Comparison of ENCODE assay signal across 23 mouse cellular contexts in the genomic region with DNA sequence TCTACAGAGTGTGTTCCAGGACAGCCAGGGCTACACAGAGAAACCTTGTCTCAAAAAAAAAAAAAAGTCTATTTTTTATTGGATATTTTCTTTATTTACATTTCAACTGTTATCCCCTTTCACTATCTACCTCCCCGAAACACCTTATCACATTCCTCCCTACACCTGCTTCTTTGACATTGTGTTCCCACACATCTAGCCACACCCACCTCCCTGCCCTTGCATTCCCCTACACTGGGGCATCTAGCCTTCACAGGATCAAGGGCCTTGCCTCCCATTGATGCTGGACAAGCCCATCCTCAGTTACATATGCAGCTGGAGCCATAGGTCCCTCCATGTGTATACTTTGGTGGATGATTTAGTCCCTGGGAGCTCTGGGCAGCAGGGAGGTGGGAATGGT. TPM values are rescaled to one million over a fixed set of nuclear protein-coding genes. Genes with fewer than 3 reads are reported as not detected.
DNase-seq lines count a peak whose midpoint lies in the region; ATAC-seq and TF ChIP-seq lines count a peak whose summit lies in the region.
"Had no signal": no experiment of that assay in that cellular context is flagged by ENCODE, and none has a peak within 500 bp of the region (broad histone marks: within the 10 kb centered on the region; RNA-seq: fewer than 3 reads in every experiment).

No protein-coding gene starts in this region.

- WGBS in intestine, embryonic 15.5 days = 69% methylated on average over 1 of the region's 1 CpGs
- WGBS in intestine, embryonic 16.5 days = 78% methylated on average over 1 of the region's 1 CpGs
- WGBS in stomach, embryonic 16.5 days = 68% methylated on average over 1 of the region's 1 CpGs
- 62% methylated on average over 1 of the region's 1 CpGs for WGBS in stomach, postnatal 0 days

- DNase-seq in stomach, postnatal 0 days (ENCODE audit: low spot score) = no peak
- DNase-seq: adrenal gland, adult 2 months; adrenal gland, postnatal 10 days; adrenal gland, postnatal 25 days; cerebellum, adult 11 months; cerebellum, adult 18-20 months; cerebellum, adult 8-10 months; cerebellum, adult 9-11 months; cerebellum, postnatal 14 days; cerebellum, postnatal 36 days; embryo, embryonic 11 days had no signal

- no peaks in the 10 kb centered on the region for H3K36me3 ChIP-seq in intestine, embryonic 15.5 days
- H3K36me3 ChIP-seq in intestine, embryonic 16.5 days (ENCODE audit: control insufficient read depth, insufficient read depth, low read length) = no peaks in the 10 kb centered on the region
- no peaks in the 10 kb centered on the region for H3K36me3 ChIP-seq in stomach, embryonic 16.5 days (ENCODE audit: control insufficient read depth, insufficient read depth, low read length)
- H3K36me3 ChIP-seq in stomach, postnatal 0 days (ENCODE audit: control insufficient read depth, insufficient read depth, low read length) = no peaks in the 10 kb centered on the region
- H3K36me3 ChIP-seq: embryonic facial prominence, embryonic 13.5 days; embryonic facial prominence, embryonic 15.5 days; forebrain, embryonic 10.5 days; forebrain, embryonic 15.5 days had no signal

- no peak for TF ChIP-seq CTCF in stomach, postnatal 0 days (IDR thresholded peaks at IDR 0.05; ENCODE audit: low read depth)

- no peaks in the 10 kb centered on the region for H3K27me3 ChIP-seq in intestine, embryonic 15.5 days (replicated peaks)
- H3K27me3 ChIP-seq in intestine, embryonic 16.5 days (replicated peaks; ENCODE audit: control insufficient read depth, insufficient read depth, low read length) = no peaks in the 10 kb centered on the region
- H3K27me3 ChIP-seq in stomach, embryonic 16.5 days (ENCODE audit: control insufficient read depth, insufficient read depth, low read length) = no peaks in the 10 kb centered on the region
- no peaks in the 10 kb centered on the region for H3K27me3 ChIP-seq in stomach, postnatal 0 days (ENCODE audit: control insufficient read depth, insufficient read depth, low read length)
- H3K27me3 ChIP-seq: embryonic facial prominence, embryonic 13.5 days; embryonic facial prominence, embryonic 15.5 days; forebrain, embryonic 13.5 days; forebrain, embryonic 15.5 days had no signal

- H3K9ac ChIP-seq in intestine, embryonic 15.5 days = no peak overlapping the region
- H3K9ac ChIP-seq in intestine, embryonic 16.5 days (ENCODE audit: low read depth, low read length) = no peak overlapping the region
- H3K9ac ChIP-seq in stomach, embryonic 16.5 days (ENCODE audit: low read length) = no peak overlapping the region
- no peak overlapping the region for H3K9ac ChIP-seq in stomach, postnatal 0 days (ENCODE audit: low read length)
- H3K9ac ChIP-seq: embryonic facial prominence, embryonic 13.5 days; embryonic facial prominence, embryonic 15.5 days; forebrain, embryonic 13.5 days; forebrain, embryonic 15.5 days had no signal

- no peak overlapping the region for H3K4me2 ChIP-seq in intestine, embryonic 15.5 days (replicated peaks)
- H3K4me2 ChIP-seq in intestine, embryonic 16.5 days (ENCODE audit: low read depth, low read length) = no peak overlapping the region
- no peak overlapping the region for H3K4me2 ChIP-seq in stomach, embryonic 16.5 days (ENCODE audit: low read depth, low read length)
- H3K4me2 ChIP-seq in stomach, postnatal 0 days (replicated peaks; ENCODE audit: low read depth) = no peak overlapping the region
- H3K4me2 ChIP-seq: embryonic facial prominence, embryonic 13.5 days; embryonic facial prominence, embryonic 15.5 days; forebrain, embryonic 13.5 days; forebrain, embryonic 15.5 days had no signal

- H3K4me1 ChIP-seq in intestine, embryonic 15.5 days (replicated peaks) = no peaks in the 10 kb centered on the region
- no peaks in the 10 kb centered on the region for H3K4me1 ChIP-seq in intestine, embryonic 16.5 days (ENCODE audit: control insufficient read depth, insufficient read depth, low read length)
- H3K4me1 ChIP-seq in stomach, embryonic 16.5 days (ENCODE audit: control insufficient read depth, insufficient read depth, low read length) = no peaks in the 10 kb centered on the region
- no peaks in the 10 kb centered on the region for H3K4me1 ChIP-seq in stomach, postnatal 0 days (replicated peaks; ENCODE audit: control insufficient read depth, insufficient read depth)
- H3K4me1 ChIP-seq: embryonic facial prominence, embryonic 13.5 days; embryonic facial prominence, embryonic 15.5 days; forebrain, embryonic 10.5 days; forebrain, embryonic 13.5 days; forebrain, embryonic 15.5 days had no signal

- H3K9me3 ChIP-seq in intestine, embryonic 15.5 days = no peaks in the 10 kb centered on the region
- H3K9me3 ChIP-seq in intestine, embryonic 16.5 days (ENCODE audit: control insufficient read depth, low read length) = no peaks in the 10 kb centered on the region
- no peaks in the 10 kb centered on the region for H3K9me3 ChIP-seq in stomach, embryonic 16.5 days (replicated peaks; ENCODE audit: control insufficient read depth, low read length)
- no peaks in the 10 kb centered on the region for H3K9me3 ChIP-seq in stomach, postnatal 0 days (ENCODE audit: control insufficient read depth, low read length)
- H3K9me3 ChIP-seq: embryonic facial prominence, embryonic 13.5 days; embryonic facial prominence, embryonic 15.5 days; forebrain, embryonic 10.5 days; forebrain, embryonic 13.5 days; forebrain, embryonic 15.5 days had no signal

- 0 out of 2 replicates have a peak, but pooled peaks have one; percentile 23 for ATAC-seq in intestine, embryonic 15.5 days
- no peak for ATAC-seq in intestine, embryonic 16.5 days
- ATAC-seq in stomach, embryonic 16.5 days (ENCODE audit: insufficient read depth, low FRiP score) = peak; percentile 56; the same call in 1 of the 2 replicates
- ATAC-seq in stomach, postnatal 0 days (ENCODE audit: low FRiP score, low TSS enrichment) = no peak
- ATAC-seq: forebrain, embryonic 13.5 days; forebrain, embryonic 15.5 days had no signal

- H3K4me3 ChIP-seq in intestine, embryonic 15.5 days (replicated peaks) = no peak overlapping the region
- no peak overlapping the region for H3K4me3 ChIP-seq in intestine, embryonic 16.5 days (ENCODE audit: low read length)
- no peak overlapping the region for H3K4me3 ChIP-seq in stomach, embryonic 16.5 days (replicated peaks; ENCODE audit: low read length)
- H3K4me3 ChIP-seq in stomach, postnatal 0 days (ENCODE audit: low read depth, low read length) = no peak overlapping the region
- H3K4me3 ChIP-seq: embryonic facial prominence, embryonic 13.5 days; embryonic facial prominence, embryonic 15.5 days; erythroblast, embryonic 14.5 days; forebrain, embryonic 10.5 days; forebrain, embryonic 13.5 days; forebrain, embryonic 15.5 days had no signal

- no peak for TF ChIP-seq EP300 in stomach, postnatal 0 days (optimal IDR thresholded peaks at IDR 0.05)

- no peak overlapping the region for H3K27ac ChIP-seq in intestine, embryonic 15.5 days
- H3K27ac ChIP-seq in intestine, embryonic 16.5 days (ENCODE audit: low read length) = no peak overlapping the region
- no peak overlapping the region for H3K27ac ChIP-seq in stomach, embryonic 16.5 days (ENCODE audit: low read length)
- H3K27ac ChIP-seq in stomach, postnatal 0 days (replicated peaks) = no peak overlapping the region
- H3K27ac ChIP-seq: embryonic facial prominence, embryonic 13.5 days; embryonic facial prominence, embryonic 15.5 days; forebrain, embryonic 10.5 days; forebrain, embryonic 13.5 days; forebrain, embryonic 15.5 days had no signal

RNA-seq across cellular contexts. Expression of gene Amy2a5, which starts 31.5 kb away (rescaled TPM):
- 137 and 310 TPM in 2 replicates for polyA plus RNA-seq in intestine, embryonic 15.5 days (2015; fragmentation: Nextera tagmentation; extraction: Ambion mirVana)
- polyA plus RNA-seq in intestine, embryonic 16.5 days (2015; fragmentation: Nextera tagmentation; extraction: Ambion mirVana) = 306 and 445 TPM in 2 replicates
- 424 and 461 TPM in 2 replicates for polyA plus RNA-seq in stomach, embryonic 16.5 days (2015; fragmentation: Nextera tagmentation; extraction: Ambion mirVana)
- polyA plus RNA-seq in stomach, postnatal 0 days (2015; fragmentation: Nextera tagmentation; extraction: Ambion mirVana) = 0.41 and 0.57 TPM in 2 replicates
- polyA plus RNA-seq: brain, embryonic 14.5 days; C2C12; embryonic facial prominence, embryonic 11.5 days; embryonic facial prominence, embryonic 13.5 days; erythroblast, embryonic 14.5 days; forebrain, embryonic 10.5 days; forebrain, embryonic 15.5 days had no signal

Comparison
In these comparisons a context has a peak if more than half of its experiments do, and no peak if none do; other contexts are left out.
1. ATAC-seq: peak in intestine, embryonic 15.5 days (single experiment) and stomach, embryonic 16.5 days (single experiment); none in intestine, embryonic 16.5 days (single experiment) and stomach, postnatal 0 days (single experiment).
2. RNA of gene Amy2a5, which starts 31.5 kb away (polyA plus RNA-seq): 424 to 461 TPM in stomach, embryonic 16.5 days, 306 to 445 TPM in intestine, embryonic 16.5 days and 137 to 310 TPM in intestine, embryonic 15.5 days; 0.41 to 0.57 TPM in stomach, postnatal 0 days; every median in the first group is over 10 times any median in the second.